Mouse (Mus musculus) ovary, postnatal 14 days (tissue): Measurements from ENCODE around the gene Pigv.
A peak's percentile ranks its signal among the peaks of the same experiment; 100 is the strongest.

Experiments used
- DNase-seq: peaks from one replicate; pipeline ENCODE4 v3.0.0; 2022; ENCODE audit warnings: low spot score

Gene Pigv

DNA sequence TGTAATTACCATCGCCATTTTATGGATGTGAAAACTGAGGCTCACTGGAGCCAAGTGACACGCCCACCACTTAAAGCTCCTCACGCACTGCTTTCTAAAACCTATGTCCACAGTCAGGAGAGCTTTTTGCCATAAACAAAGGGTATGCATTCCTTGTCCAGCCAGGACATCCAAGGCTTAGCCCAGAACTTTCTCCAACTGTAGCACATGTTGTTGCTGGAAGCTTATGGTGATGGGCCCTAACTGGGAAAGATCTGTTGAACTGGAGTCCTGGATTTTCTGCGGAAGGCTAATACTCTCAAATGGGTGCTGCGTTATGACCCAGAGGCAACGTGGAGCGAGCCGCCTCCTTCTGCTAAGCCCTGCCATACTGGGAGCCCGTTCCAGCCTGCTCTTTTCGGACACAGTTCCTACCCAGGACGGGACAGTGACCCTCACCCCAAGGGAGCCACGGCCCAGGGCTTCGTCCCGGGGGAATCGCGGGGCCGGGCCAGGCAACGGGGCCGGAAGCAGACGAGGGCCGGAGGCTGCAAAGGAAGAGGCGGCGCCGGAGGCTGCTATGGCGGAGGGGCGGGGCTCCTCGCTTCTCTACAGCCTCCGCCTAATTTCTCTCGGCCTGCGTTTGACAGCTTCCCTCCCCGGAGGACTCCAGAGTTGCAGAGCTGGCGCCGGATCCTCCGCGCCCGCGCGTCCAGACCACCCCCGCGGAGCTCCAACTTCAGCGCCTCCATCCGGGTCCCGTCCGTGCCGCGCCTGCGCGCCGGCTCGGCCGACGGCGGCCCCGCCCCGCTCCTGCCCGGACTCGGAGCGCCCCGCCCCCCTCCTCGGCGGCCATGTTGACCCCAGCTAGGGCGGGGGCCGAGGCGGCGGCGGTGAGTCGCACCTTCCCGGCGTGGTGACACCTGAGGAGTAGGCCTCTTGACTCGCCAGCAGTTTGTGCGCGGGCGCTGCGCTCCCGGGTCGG is at the start of gene Pigv:
Gene Pigv, minus strand, starts transcription at position 767 of the 964 bp plus-strand sequence.
- DNase-seq = peak; percentile 94

DNA sequence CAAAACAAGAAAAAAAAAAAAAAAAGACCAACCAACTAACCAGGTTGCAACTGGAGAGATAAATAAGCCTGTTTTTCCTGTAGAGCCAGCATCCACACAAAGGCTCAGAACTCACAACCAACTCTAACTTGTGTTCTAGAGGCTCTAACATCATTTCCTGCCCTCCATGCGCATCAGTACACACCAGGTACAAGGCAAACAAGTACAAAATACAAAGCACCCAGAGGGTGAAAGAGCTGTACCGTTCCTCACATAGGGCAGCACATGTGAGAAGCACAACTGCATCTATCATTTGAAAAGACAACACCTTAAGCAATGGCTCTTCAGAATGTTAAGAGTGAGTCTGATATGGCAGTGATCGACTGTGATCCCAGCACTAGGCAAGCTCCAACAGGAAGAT is 47.3 kb upstream of the Pigv start:
- no peak for DNase-seq

DNA sequence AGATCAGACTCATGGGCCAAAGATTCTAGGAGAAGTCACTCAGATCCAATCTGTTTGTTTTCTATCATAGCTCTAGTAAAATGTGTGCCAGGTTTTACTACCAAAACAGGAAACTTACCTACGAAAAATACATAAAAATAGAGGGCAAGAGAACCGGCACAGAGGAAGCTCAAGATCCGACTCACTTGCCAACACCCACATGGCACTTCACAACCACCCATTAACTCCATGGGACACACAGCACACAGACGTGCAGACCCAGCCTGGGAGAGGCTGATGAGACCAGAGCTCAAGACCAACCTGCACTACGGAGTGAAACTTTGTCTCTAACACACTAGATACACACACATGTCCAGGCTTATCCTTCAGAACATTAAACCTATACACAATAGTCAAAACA is 40.3 kb upstream of the Pigv start:
- DNase-seq = no peak

DNA sequence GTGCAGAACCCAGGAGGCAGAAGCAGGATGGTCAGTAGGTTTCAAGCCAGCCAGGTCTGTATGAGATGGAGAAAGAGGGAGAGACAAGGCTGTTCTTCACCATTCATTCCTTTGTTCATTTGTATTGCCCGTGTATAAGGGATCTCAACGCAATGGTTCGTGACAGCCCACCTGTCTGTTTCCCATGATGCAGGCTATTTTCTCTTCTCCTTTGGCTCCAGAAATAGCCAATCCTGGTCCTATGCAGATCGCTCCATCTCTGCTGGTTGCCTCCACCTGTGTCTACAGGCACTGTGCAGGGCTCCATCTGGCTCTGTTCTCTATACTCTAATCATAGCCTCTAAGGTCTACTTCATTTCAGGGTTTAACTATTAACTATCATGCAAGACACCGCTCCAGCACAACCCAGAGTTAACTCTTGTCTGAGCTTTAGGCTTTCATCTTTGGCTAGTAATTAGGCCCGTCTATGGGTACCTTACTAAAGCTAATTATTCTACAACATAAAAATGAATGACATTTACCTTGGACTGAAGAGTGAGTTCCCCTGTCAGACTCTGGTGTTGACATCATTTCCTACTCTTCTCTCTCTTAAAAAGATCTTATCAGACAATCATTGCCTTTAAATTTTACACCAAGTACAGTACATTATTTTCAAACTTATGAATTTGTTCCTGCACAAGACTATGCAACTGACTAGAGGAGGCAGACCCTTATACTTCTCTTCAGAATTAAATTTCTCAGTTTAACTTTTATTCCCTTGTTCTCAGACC is 39.0 kb upstream of the Pigv start:
- DNase-seq = no peak

GRCm38 (mm10) chr4:133709395-133709794 is 36.9 kb upstream of the Pigv start:
- DNase-seq = no peak

DNA sequence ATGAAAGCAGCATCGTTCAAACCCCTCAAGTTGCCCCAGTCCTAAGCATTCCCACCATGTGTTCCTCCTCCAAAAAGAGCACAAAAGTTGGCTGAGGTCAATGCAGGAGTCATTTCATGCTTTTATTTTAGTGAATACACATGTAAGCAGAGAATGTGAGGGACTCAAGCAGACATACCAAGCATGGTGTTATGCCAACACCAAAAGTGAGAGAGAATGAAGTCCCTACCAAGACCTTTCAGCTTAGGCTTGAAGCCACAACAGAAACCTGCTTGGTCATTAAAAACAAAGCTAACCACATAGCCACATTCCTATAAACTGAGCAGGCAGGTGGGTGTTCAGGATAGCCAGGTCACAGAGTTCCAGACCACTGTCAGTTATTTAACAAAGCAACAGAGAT is 35.0 kb upstream of the Pigv start:
- no peak for DNase-seq

GRCm38 (mm10) chr4:133706956-133707355 is 34.5 kb upstream of the Pigv start:
- no peak for DNase-seq

DNA sequence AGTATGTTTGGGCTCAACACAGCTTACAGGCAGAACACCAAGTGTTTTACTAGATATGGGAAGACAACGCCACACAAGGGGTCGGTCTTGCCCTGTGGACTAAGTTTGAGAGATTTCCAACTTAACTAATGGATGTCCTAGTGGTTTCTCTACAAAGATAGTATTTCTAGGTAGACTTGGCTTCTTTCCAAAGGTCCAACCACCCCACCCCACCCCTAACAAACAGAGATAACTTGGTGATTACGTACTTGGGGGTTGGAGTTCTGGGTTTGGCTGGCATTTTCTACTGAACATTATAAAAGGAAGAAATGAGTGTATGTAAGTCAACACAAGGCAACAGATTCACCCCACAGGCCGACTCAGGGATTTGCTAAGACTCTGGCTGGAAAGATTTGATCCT is 32.6 kb upstream of the Pigv start:
- DNase-seq = no peak

- peak; percentile 41 for DNase-seq
Measured at GRCm38 (mm10) chr4:133700905-133701368, 28.5 kb upstream of the Pigv start.

GRCm38 (mm10) chr4:133695363-133695762 is 22.9 kb upstream of the Pigv start:
- DNase-seq = no peak

DNA sequence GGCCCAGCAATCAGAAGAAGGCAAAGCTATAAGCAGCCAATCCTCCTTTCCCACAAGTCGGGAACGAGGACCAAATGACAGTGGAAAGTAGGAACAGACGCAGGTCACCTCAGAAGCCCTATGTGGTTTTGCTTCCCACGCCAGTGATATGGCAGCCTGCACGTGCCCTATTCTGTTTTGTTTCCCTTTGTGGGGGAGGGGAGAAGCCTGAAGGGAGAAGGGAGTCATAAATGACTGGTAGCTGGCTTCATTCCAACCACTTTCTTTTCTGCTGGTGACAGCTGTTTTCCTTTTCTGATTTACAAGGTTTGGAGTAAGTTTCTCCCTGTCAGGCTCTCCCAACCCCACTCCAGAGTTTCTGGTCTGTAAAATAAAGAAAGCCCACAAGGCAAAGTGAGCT is 17.8 kb upstream of the Pigv start:
- no peak for DNase-seq

- DNase-seq = no peak
Measured at GRCm38 (mm10) chr4:133688417-133689067, 16.1 kb upstream of the Pigv start.

DNA sequence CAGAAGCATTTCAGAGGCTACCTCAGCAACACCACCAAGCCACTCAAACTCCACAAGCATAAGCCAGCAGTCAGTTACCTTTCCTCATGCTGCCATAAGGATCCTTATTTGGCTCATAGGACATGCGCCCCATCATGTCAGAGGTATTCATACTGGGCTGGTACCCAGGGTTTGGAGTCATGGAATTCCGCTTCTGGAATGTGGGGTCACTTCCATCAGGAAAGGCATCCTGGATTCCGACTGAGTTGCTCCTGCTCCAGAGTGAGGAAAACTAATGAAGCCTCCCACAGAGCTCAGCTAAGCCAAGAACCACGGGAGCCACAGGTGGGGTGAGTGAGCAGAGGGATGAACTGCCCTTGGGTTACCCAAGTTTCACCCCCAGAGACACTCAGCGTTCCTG is 14.7 kb upstream of the Pigv start:
- no peak for DNase-seq

DNA sequence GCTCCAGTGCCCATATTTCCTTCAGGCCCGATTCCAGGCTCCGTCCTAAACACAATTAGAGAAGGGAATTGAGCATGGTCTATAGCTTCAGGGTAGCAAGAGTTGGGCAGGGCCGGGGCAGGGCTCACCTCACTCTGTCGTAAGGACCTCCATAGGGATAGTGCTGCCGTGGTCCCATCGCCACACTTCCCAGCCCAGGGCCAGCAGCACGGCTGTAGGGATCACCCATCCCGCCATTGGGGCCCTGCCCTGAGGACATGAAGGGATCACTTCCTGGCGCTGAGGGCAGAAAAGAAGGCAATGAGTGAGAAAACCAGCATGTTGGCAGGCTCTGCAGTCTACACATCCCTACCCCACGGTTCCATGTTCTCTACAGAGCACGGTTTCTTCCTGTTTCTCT is 14.1 kb upstream of the Pigv start:
- no peak for DNase-seq

DNA sequence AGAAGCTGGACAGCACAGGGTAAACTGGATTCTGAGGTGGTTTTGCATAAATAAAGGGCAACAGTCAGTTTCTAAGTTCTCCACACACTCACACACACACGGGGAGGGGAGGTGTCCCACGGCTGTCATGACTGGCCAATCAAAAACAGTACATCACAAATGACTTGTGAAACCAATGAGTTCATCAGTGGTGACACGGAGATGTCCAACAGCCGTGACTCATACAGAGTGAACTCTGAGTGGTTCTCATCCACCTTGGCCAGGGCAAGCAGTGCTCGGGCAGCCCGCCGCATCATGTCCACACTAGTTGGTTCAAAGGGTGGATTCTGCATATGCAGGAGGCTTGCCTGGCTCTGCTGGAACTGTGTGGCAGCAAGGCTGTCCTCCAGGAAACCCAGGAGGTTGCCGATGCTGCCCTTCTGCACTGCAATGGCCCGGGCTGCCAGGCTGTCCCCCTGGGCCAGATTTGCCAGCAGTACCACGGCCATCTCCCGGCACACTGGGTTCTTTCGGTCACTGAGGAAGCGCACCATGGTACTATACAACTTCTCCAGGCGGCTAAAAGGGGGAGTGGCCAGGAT is 7.8 kb upstream of the Pigv start:
- DNase-seq = no peak

DNA sequence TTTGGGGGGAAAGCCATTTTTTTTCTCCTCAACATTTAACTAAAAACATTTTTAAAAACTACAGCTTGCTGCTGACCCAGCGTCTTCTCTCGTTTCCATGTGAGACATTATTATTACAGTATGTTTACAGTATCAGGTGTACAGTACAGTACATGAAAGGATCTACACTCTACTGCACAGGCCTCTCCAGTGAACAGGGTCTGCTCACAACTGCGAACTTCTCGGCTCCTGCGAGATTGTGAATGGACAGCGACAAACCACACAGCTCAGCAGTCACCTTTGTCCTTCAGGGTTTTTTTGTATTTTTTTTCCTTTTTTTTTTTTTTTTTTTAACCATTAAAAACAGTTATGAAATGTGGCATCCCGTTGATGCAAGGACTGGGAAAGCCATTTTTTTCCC is 7.2 kb upstream of the Pigv start:
- no peak for DNase-seq

DNA sequence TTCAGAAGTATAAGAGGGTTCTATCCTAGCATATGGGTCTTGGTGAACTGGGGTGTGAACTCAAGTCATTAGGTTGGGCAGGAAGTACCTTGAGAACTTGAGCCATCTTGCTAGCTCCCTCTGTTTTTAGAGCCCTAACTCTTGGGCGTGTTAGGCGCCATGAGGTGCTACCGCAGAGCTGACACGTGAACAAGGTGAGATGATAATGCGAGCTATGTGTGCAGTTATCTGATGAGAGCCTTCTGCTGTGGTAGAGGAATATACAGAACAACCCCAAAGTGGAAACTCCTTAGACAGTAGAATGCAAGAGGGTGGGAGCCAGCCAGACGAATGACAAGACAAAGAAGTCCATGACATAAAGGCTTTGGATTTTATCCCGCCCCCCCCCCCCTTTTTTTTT is 4.8 kb upstream of the Pigv start:
- no peak for DNase-seq

GRCm38 (mm10) chr4:133676189-133676588 is 3.7 kb upstream of the Pigv start:
- DNase-seq = no peak

- DNase-seq = peak; percentile 52
Measured at GRCm38 (mm10) chr4:133675594-133676016, 3.2 kb upstream of the Pigv start.

- DNase-seq = no peak
Measured at GRCm38 (mm10) chr4:133674331-133674695, 1.9 kb upstream of the Pigv start.

- DNase-seq = no peak
Measured at GRCm38 (mm10) chr4:133673666-133674330, 1.4 kb upstream of the Pigv start.
